Mouse (Mus musculus) left cerebral cortex, adult 9 months (tissue): Measurements from ENCODE around the gene Dohh.

Experiments used
- DNase-seq, 2 experiments: peaks; one replicate each; pipeline ENCODE4 v3.0.0; 2022; ENCODE audit warnings: low spot score in 2 of 2

The Dohh gene

DNA sequence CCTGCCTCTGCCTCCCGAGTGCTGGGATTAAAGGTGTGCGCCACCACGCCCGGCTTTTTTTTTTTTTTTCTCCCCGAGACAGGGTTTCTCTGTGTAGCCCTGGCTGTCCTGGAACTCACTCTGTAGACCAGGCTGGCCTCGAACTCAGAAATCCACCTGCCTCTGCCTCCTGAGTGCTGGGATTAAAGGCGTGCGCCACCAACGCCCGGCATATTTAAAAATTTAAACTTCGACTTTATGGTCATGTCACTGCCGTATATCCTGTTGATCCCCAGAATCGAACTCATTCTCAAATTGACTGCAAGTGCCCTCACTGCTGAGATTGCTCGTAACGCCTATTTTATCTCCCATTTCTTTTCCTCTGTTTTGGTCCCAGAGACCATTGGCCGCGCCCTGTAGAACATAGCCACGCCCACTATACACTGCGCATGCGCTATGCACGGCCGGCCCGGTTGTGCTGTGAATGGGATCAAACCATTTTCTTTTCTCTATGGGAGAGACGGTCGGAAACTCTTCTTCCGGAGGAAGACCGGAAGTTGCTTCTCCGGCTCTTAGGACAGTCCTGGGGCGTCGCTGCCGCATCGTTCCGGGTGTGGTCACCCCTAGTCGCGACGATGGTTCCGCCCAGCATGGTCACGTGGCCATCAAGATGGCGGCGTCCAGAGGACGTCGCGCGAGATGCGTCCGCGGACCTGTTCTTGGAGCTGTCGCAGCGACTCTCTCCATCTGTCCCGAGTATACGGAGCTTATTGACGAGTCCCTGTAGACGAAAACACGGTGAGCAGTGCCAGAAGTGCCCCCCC, at the start of gene Dohh, which contains the start of gene Gm48551:
Gene Dohh (plus strand): TSS at position 627 of the 803 bp plus-strand sequence.
Gene Gm48551 (plus strand): TSS at position 665 of the 803 bp plus-strand sequence.
- DNase-seq = peak; percentile 98 to 99

DNA sequence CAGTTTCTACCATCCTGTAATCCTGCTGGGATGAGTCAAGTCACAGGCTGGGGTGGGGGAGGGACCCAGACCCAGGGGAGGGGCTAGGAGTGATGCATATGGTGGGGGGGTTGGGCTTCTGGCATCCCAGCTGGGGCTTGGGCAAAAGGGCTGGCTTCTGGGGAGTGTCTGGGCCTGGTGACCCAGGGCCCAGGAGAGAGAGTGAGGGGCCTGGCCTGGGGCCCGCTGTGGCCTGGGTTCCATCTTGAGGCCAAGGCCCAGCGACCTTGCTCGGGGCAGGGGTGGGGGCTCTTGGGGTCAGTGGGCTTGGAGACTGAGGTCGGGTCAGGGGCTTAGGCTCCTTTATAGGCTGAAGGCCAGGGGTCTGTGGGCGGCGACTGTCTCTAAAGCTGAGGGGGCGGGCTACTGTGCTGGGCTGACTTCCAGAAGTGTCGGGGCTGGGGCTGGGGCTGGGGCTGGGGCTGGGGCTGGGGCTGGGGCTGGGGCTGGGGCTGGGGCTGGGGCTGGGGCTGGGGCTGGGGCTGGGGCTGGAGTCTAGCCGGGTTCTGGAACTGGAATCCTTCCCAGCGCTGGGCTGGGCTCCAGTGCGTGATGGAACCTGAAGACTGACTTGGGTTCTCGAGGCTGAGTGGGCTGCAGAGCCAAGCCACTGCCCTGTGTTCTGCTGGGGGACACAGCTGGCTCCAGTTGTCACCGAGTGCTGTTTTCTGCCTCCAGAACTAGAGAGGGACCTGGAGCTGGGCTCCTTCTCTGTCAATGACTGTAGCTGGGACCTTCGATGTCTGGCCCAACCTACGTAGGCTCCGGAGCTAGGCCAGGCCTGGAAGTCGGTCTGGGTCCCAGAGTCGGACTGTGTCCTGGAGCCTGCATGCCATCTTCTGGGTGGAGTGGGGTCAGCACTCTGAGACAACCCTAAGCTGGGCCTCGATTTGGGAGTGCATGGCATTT, 48.6 kb upstream of the Dohh start:
- DNase-seq = no peak

DNA sequence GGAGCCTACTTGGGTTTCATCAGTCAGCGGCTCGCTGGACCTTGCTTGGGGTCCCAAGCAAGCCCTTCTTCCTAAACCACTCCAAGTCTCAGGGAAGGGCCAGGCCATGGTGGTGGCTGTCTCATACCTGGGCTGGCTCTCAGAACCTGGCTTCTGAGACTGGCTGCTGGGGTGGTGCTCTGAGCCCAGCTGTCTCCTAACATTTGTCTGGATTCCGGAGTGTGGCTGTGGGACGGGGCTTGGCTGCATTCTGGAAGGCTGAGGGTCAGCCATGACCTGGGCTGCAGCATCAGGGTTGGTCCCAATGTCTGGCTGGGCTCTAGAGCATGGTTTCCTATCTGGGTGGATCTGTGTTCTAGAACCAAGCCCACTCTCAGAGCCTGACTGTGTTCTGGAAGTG, 47.7 kb upstream of the Dohh start:
- no peak for DNase-seq

DNA sequence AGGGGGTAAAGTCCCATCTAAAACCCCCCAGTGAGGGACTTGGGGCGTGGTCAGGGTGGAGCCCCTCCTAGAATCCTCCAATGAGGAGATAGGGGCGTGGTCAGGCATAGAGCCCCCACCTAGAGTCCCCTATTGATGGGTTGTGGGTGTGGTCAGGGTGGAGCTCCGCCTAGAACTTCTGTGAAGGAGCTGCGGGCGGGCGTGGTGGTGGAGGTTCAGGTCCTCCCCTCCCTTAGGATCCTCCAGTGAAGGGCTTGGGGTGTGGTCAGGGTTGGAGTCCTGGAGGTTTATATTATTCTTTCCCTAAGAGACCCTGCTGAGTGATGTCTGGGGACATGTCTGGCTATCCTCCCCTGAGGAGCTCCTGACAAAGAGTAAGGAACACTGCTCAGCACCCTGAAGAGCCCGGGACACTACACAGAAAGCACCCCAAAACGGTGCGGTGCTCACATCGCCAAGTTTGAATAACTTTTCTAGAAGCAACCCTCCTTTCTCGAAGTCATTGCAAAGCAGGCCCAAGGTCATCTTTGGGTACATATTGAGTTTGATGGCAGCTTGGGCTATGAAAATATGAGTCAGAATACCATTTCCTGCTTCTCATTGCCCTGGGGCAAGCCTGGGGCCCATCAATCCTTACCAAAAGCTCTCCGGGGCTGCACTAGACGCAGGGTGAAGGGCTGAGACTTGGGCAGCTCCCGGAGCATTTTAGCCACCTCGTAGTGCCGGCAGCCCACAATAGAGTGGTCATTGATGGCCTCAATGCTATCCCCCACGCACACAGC, 43.5 kb upstream of the Dohh start:
- no peak for DNase-seq

DNA sequence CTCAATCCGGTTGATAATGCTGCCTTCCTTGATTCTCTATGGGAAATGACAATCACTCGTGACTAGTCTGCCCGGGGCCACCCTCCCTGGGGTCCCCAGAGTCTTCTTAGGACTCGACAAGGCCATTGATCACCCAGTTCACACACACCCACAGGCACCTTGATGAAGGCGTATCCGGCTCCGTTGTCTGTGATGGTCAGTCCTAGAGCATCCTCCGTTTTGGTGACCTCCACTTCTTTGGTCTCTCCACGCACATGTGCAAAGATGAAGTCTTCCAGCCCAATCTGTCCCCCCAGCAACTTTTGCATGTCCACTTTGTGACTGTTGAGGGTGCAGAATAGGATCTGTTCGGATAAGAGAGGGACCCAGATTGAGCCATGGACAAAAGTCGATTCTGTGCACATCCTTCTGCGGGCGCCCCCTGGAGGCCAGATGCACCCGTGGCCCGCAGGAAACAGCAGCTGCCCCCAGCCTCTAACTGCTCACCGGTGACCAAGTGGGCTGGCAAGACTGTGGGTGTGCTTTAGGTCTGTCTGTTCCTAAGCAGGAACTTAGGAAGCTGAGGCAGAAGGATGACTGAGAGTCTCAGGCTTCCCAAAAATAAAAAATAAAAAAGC, 42.8 kb upstream of the Dohh start:
- DNase-seq = peak in 1 of 2 experiments; percentile 61

DNA sequence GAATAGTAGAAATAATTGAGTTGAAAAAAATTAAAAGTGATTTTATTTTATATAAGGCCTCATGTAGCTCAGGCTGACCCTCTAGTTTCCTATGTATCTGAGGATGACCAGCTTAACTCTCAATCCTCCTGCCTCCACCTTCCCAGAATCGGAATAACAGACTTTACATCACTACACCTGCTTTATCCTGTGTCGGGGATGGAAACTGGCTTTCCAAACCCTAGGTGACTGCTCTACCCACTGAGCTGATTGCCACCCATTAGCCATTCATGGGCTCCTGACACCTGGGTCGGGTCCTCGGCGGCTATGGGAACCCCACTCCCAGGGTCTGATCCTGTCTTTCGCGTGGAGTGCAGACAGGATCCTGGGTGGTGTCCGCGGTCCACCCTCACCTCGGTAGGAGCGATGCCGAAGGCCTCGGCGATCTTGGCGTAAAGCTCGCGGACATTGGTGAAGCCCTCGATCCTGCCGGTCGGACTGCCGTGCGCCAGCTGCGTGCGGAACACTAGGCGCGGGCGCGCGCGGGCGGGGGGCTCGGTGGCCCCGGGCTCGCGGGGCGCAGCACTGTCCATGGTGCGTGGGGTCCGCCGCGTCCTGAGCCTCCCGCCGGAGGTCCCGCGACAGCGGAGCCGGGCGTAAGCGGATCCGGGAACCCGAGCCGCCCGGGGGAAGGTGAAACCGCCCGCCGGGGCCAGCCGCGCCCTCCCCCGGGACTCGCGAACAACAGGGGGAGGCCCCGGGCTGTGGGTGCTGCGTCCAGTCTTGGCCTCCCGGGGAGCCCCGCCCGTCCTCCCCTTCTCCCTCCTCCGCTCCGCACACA, 41.3 kb upstream of the Dohh start, which contains the start of gene Gipc3:
Gene Gipc3 (minus strand): TSS at position 581 of the 820 bp plus-strand sequence.
- no peak for DNase-seq

DNA sequence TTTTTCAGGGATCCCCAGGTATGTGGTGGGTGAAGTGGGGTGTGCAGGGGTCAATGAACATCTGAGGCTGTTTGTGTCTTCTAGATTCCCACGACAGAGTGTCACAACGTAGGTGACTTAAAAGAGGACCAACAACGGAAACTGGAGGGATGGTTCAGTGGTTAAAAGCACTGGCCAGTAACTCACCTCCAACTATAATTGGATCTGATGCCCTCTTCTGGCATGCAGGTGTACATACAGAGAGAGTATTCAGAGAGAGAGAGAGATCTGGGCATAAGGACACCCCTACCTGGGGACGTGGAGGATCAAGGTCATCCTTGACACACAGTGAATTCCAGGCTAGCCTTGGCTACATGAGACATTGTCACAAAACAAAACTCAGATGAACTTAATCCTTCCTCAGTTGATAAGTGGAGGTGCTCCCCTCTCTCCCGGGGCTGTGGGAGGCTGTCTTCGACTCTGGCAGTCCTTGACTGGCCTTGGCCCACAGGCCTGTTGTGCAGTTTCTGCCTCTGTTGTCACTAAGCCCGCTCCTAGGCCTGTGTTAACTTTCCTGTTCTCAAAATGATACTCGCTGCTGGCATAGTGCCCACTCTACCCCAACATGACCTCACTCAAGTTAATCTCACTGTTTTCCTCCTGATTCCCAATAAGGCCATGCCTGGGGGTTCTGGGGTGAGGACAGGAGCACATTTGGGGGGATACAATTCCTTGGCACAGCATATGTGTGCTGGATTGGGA, 39.6 kb upstream of the Dohh start:
- DNase-seq = no peak

DNA sequence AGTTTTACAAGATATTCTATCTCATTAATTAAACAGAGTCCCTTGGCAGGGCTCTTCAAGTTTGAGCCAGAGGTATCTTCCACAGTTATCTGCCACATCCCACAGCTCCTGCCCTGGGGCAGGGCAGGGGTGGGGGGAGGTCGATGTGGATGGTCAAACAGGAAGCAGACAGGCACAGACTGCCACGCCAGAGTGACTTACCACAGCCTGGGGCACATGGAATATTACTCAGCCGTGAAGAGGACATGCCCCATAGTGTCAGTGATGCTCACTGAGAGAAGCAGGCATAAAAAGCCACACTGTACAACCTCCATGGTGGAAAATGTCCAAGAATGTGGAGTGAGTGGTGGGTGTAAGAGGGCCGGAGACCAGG, 39.1 kb upstream of the Dohh start:
- no peak for DNase-seq

DNA sequence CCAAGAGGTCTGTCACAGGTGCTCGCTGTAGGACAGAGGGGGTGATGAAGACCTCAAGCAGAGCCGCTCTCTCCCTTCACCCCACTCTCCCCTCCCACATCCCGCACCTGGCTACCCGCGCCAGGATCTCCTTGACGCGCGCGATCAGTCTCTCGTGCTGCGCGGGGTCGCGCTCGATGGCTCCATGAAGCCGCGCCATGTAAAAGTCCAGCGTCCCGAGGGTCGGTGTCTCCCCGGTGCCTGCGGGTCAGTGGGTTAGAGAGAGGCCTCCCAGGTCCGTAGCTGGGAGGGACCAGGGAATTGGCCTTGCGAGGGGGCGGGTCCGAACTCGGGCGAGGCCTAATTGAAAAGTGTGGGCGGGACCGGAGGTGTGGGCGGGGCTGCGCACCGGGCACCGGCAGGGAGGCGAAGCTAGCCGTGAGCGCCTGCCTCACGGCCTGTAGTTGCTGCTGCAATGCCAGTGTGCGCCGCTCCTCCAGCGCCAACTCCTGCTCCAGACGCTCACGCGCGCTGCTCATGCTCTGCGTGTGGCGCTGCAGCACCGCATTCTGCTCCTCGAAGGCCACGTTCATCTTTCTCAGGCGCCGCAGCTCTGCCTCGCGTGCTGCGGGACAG, 37.7 kb upstream of the Dohh start:
- no peak for DNase-seq

DNA sequence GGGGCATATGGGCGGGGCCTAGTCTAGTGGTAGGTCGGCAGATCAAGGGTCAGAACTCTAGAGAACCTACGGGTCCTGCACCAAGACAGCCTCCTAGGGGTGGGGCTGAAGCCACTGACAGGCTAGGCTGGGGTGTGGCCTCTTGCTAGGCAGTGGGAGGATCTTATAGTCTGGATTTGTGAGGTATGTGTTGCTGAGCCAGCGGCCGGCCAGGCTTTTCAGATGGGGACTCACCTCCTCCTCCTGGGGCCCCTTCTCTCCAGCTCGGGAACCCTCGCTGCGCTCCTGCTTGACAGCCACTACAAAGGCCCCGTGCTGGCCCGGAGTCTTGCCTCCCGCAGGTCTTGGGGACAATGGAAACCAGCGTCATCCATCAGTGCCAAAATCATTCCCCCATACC, 35.1 kb upstream of the Dohh start:
- DNase-seq = no peak

DNA sequence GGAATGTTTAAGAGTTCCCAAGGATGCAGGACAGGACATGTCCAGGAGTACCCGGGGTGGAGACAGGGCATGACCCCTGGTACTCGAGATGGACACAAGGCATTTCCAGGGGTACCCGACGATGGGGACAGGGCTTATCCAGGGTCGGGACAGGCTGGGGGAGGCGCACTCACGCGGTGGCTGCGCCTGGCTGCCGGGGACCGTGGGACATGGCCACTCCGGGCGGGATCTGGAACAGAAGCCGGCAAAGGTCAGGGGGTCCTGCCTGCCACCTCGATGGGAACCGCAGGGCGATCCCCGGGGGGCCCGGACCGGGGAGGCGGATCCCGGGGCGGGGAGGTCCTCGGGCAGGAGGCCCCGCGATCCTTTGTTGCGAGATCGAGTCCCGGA, 34.3 kb upstream of the Dohh start:
- DNase-seq = no peak

DNA sequence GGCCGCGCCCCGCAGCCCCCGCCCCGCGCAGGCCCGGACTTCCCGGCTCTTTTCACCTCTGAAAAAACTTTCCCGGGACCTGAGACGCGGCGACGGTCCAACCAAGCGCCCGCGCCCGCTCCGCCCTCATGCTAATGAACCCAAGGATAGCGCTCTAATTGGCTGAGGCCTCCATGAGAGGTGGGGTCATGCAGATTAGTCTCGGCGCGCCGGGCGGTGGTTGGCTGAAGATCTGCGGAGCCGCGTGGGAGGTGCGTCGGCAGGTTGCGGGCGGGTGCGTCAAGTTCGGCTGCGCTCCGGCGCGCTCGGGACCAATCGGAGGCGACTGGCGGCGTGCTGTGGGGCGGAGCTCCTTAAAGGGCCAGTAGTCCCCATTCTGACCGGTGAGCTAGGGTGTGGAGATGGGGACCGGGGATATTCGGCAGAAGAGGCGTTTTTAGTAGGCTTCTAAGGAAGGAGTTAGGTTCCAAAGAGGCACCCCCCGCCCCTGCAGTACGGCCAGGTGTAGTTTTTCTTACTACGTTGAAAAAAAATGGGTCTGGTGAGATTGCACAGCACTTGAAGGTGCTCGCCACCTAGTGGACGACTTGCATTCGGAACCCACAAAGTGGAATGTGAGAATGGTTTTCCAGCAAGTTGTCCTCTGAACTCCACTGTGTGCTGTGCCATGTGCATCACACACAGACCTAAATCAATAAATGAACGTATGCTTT, 33.7 kb upstream of the Dohh start, which contains the start of gene Hmg20b:
Gene Hmg20b (minus strand): TSS at position 130 of the 713 bp plus-strand sequence.
- DNase-seq = peak; percentile 99

DNA sequence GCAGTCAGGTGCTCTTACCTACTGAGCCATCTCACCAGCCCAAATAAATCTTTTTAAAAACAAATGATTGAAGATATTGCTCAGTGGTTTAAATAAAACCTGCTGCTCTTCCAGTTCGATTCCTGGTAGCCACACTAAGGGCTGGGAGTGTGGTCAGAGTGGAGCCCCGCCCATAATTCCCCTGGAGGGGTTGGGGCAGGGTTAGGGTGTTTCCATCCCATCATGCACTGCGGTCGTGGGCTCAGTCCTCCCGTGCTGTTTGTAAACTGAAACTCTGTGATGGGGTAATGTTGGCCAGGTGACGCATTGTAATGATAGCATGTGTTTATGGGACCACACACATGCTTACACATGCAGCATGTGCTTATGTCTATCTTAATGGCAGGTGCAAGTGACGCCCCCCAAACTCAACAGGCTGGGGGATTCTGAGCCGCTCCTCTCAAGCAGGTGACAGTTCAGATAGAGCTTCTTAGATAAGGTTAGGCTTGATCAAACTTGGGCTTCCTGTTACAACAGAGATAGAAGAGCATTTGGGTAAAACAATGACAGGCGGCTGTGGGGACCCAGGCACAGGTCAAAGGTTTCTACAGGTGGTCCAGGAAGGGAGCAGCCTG, 32.4 kb upstream of the Dohh start:
- DNase-seq = no peak

DNA sequence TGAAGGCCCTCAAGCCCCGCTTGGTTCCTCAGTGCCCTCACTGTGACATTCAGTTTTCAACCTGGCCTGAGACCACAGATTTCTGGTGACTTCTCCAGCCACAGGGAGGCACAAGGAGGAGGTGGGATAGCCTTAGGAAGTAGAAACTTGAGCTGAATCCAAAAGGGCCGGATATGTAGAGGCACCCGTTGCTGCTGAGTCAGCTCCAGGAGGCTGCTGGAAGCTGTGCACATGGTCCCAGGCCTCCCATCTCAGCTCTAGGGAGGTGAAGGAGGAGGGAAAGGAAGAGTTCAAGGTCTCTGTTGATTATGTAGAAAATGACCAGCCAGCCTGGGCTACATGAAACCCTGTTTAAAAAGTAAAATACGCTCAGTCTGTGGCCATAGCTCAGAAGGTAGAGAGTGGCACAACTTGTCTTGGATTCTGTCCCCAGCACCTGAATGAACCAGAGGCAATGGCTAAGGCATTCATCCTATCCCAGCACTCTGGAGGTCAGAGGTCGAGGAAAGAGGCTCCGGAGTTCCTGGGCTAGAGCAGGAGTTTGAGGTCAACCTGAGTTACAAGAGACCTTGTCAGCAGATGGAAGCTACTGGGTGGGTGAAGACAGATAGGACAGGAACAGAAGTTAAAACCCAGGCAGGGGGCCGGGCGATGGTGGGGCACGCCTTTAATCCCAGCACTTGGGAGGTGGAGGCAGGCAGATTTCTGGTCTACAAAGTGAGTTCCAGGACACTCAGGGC, 29.3 kb upstream of the Dohh start:
- no peak for DNase-seq

DNA sequence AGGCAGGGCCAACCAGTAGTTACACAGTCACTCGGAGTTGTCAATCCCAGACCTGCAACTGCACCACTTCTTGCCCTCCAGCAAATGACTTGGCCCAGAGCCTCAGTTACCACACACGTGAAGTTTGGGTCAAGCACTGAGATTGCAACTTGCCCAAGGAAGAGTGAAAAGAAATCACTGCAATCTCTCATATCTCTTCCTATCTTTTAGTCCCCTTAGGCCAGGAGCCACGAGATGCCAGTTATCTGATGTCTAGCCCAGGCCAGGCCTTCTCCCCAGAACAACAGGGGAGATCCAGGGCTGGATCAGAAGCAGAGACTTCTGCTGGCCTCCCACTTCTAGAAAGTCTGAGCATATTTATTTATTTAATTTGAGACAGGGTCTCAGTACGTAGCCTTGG, 28.7 kb upstream of the Dohh start:
- DNase-seq = no peak

DNA sequence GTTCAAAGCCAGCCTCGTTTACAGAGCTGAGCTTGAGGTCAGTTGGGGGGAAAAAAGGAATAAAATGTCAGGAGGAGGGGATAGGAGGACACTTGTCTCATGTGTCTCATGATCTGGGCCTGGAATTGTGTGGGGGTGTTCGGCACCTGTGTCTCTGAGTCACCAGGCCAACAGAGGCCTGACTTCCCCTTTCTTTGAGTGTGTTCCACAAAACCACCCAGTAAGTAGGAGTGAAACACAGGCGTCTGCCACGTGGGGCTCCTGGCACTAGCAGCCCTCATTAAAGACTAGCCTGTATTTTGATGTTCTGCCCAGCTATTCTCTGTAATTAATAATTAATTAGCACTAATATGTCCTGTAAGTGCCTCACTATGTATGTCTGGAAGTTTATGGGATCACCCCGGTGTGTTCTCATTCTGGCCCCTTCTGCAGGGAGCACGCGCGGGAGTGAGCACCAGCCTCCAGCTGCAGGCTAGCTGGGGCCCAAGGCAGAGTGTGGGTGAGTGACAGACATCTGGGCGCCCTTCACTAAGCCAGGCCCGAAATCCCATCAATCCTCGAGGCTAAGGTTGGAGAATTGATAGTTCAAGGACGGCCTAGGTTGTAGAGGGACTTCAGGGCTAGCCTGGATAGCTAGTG, 27.8 kb upstream of the Dohh start:
- no peak for DNase-seq
